Mouse (Mus musculus): Measurements from ENCODE around the gene Per2.
A peak's percentile ranks its signal among the peaks of the same experiment; 100 is the strongest.

Gene Per2

DNA sequence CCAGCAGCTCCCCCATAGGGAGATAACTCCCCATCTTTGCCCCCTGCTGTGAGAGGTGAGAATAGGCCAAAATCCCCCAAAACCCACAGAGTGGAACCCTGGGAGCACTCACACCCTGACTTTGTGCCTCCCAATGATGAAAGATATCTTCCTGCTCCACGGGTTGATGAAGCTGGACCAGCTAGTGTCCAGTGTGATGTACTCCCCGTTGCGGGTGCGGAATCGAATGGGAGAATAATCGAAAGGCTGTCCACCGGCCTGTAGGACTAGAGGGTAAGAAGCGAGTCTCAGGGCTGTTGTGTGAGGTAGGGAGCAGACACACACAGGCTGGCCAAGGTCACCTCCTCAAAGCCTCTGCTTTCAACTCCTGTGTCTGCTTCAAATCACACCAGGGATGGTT lies 24.2 kb downstream of the Per2 start:
- DNase-seq (ENCODE audit: low read depth, low spot score), result no peak

GRCm38 (mm10) chr1:91430761-91431160 lies 28.4 kb downstream of the Per2 start:
- no peak for DNase-seq (ENCODE audit: low read depth, low spot score)

- no peak for DNase-seq (ENCODE audit: low read depth, low spot score)
Observed at GRCm38 (mm10) chr1:91429212-91429611, 29.9 kb downstream of the Per2 start.

DNA sequence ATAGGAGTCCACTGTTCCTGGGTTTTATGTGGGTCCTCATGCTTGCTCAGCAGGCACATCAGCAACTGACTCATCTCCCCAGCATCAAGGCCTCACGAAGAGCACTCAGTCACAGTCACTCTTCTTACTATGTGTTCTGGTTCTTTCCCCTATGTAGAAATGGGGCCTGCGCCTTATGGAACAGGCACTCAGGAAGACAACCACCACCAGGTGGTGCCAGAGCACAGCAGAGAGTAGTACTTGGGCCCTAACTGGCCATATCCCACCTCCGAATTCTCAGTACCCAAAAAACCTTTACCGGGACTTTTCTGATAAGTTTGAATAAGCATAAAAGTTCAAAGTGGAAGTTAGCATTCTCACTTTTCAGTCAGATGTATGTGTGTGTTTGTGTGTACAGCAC lies 30.5 kb downstream of the Per2 start:
- DNase-seq (ENCODE audit: low read depth, low spot score), result peak; percentile 69

GRCm38 (mm10) chr1:91426397-91426796 lies 32.7 kb downstream of the Per2 start:
- DNase-seq (ENCODE audit: low read depth, low spot score), result no peak

DNA sequence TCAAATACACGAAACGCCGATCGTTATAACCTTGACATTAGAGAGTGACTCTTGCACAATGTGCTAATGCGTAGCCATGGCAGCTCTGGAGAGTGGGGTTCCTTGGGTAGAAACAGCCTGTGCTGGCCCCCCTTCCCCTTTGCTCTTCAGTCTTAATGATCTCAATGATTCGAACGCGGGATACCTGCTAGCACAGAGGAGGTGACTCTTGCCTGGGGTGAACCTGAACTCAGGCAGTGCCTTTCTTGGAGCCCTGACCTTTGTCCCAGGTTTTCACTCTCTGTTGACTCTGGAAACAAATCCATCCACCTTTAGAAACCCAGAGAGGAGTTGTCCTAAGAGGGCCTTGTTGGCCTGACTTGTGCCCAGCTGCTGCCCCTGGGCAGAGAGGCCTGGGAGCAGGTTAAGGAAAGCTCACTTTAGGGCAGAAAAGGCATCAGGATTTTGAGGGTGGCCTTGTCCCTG lies 38.5 kb downstream of the Per2 start:
- DNase-seq (ENCODE audit: low read depth, low spot score), result no peak

GRCm38 (mm10) chr1:91419862-91420600 lies 39.1 kb downstream of the Per2 start:
- DNase-seq (ENCODE audit: low read depth, low spot score), result no peak

DNA sequence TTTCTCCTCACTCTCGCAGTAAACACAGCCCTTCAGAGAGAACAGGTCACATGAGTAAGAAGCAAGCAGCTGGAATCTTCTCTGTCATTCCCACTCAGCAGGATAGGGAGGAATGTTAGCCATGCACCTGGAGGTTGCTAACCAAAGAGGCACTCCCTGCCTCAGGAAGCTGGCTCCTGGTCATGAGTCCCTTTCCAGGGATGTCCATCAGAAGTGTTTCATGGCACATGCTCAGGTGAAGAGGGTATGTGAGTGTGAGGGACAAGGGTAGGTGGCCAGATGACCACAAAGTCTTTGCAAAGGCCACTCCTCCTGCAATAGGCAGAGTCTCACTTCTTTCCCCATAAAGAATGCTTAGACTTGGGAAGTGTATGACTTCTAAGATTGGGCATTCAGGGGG lies 41.1 kb downstream of the Per2 start:
- DNase-seq (ENCODE audit: low read depth, low spot score), result no peak

DNA sequence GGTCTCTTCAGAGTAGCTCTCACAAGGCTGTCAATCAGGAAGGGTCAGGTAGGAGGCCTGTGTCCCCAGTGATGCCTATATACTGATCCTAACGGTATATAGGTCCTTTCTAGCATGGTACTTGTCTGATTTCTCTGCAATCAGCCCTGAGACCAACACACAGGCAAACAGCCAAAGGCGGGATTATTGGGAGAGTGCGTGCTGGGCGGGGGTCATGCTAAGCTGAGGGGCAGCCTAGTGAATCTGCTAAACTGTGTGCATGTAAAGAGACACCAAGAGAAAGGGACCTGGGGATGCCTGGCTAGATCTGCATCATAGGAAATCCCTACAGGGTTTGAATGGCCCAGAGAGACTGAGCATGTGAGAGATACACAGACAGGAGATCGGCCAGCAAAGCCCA lies 43.8 kb downstream of the Per2 start:
- DNase-seq (ENCODE audit: low read depth, low spot score), result no peak

DNA sequence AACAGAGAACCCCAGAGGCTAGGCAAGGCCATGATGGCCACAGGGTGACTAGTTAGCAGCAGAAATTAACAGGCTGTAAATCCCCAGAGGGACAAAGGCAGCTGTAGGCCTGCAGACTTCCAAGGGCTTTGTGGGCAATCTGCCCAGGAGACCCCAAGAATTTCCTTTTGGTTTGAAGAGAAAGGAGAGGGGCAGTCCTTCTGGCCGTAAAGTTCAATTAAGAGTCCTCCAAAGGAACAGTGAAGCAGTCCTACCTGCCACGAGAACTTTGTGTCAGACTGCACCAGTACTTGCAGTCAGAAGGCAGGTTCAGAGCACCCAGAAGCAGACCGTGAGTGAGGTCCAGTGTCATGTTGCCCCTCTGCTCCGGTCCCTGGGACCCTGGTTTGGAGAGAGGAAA lies 44.2 kb downstream of the Per2 start:
- DNase-seq (ENCODE audit: low read depth, low spot score), result no peak

DNA sequence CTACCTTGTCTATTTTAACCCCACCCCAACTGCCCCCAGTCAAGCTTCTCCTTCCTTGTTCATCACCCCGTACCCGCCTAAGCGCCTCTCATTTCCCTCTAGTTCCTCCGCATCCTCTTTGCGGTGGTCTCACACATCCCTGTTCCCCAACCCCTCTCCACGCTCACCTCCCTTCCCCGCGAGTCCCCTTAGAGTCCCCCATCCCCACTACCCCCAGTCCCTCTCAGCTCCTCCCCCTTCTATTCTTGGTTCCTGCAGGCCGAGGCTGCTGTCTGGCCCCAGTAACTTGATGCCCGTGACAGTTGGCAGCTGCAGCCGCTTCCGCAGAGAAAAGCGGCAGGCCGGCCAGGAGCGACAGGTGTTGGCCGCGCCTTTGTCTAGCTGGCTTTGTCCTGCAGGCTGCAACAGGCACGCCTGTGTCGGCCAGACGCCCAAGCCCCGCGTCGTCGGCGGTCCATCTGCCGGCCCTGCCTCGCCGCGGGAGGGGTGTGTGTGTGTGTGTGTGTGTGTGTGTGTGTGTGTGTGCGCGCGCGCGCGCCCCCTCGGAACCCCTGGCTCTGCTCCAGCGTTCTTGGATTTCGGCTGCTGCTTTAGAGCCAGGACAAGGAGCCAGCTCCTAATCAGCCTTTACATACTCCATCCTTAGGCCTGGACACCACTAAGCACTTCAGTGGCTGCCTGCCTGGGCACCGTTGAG lies 45.1 kb downstream of the Per2 start, which contains the start of gene Hes6:
Gene Hes6 (minus strand): TSS at position 141 of the 697 bp plus-strand sequence.
- peak; percentile 52 for DNase-seq (ENCODE audit: low read depth, low spot score)

- no peak for DNase-seq (ENCODE audit: low read depth, low spot score)
Observed at GRCm38 (mm10) chr1:91413536-91413897, 45.6 kb downstream of the Per2 start.

DNA sequence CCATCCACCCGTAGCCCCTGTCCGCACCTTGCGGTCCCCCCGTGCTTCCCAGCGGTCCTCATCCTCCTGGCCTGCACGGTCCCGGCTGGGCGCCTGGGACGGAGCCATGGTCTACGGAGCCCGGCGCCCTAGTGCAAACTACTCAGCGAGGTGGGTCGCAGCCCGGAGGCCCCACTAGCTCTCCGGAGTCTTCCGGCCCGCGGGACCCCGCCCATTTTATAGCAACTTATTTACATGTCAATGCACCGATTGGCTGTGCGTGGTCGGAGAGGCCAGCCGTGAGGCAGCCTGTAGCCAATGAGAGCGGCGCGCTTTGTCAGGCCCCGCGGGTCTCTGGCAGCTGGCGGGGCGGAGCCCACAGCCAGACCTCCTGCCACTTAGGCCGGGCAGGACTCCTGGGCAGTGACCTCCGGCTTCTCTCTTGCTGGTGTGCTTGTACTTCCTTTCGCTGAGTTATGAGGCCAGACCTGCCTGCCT lies 46.1 kb downstream of the Per2 start:
- peak; percentile 95 for DNase-seq (ENCODE audit: low read depth, low spot score)

DNA sequence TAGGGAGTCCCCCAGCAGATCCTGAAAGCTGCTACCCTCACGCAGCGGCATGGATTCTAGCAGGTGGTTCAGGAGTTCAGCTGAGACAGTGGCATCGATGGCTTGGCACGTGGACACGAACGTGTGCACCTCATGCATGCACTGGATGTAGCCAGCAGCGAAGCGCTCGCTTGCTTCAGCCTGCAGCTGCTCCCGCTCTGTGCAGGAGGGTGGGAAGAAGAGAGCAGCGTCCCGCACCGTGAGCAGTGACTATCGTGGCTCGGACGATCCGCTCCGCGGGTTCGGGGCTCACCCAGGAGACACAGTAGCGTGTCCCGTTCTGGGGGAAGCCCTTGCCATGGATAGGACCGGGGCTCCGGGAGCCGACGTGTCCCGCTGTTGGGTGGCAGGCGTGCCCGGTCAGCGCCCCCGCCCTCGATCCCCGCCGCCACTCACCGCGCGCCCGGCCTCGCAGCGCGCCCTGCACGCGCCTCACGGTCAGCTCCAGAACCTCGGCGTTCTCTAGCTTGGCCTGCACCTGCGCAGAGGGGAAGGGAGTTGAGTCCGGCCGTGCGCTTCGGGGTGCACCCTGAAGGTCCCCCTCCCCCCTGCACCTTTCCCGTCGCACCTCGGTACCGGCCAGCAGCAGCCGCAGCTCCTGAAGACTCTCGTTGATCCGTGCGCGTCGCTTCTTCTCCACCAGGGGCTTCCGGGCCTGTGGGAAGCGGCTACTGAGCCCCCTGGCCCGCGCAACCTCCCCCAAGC lies 46.7 kb downstream of the Per2 start:
- DNase-seq (ENCODE audit: low read depth, low spot score), result no peak

DNA sequence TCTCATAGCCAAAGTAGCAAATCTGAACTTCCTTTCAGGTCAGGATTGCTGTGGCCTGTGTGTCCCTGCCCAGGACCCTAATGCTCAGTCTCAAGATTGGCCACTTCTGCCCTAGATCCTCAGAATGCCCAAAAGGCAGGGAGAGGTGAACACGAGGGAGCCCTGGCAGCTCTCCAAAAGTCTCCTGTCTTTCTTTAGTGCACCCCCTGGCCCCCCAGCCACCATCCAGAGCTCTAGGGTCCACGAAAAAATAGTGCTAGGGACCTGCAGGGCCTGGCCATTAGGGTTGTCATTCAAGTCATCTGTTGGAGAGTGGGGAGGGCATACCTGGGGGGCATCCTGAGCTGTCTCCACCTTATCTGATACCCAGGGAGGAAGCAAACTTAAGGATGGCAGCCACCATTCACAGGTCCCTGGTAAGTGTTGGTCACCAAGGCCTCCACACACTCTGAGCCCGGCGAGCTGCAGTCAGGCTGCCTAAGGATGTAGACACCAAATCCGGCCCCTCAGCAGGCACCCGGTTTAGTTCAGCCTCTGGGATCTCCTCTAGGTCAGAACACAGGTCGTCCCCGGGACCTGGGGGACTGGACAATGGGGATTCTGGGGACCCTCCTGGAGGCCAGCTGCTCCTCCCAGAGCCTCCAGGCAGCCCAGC lies 47.4 kb downstream of the Per2 start:
- DNase-seq (ENCODE audit: low read depth, low spot score), result peak; percentile 11

GRCm38 (mm10) chr1:91407819-91408218 lies 51.3 kb downstream of the Per2 start:
- no peak for DNase-seq (ENCODE audit: low read depth, low spot score)

- no peak for DNase-seq (ENCODE audit: low read depth, low spot score)
Observed at GRCm38 (mm10) chr1:91405406-91406169, 53.5 kb downstream of the Per2 start.

GRCm38 (mm10) chr1:91404976-91405375 lies 54.1 kb downstream of the Per2 start:
- DNase-seq (ENCODE audit: low read depth, low spot score), result no peak

DNA sequence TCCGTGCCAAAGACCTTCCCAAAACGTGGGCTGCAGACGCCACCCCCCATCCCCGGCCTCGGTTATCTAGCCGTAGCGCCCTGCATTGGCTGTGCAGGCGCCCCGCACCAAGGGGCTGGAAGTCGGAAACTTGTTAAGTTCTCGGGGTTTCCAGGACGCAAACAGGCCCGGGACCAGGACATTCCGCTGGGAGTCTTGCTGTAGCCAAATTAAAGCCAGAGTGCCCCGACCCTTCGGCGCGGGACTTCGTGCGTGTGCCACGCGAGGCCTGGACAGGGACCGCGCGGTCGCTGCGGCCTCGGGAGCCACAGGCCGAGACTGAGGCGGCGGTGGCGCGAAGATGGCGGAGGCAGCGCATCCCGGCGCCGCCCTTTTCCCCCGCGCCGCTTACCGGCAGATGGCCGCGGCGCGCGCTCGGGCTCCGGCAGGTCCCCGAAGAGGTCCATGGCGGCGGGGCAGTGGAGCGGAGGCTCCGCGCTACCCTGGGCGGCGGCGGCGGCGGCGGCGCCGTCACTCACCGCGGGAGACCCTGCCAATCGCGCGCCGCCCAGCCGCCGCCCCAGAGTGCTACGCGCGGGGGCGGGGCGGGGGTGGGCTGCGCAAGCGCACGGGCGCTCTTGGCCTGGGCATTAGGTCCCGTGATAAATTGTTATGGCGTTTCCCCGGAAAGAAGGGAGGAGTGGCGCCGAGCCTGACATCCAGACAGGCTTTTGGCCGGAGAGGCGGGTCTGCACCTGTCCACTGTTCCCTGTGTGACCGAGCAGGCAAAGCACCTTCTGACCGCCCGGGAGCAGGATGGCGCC lies 60.7 kb downstream of the Per2 start, which contains the start of gene Ilkap:
Gene Ilkap (minus strand): TSS at position 556 of the 803 bp plus-strand sequence.
- peak; percentile 93 for DNase-seq (ENCODE audit: low read depth, low spot score)

DNA sequence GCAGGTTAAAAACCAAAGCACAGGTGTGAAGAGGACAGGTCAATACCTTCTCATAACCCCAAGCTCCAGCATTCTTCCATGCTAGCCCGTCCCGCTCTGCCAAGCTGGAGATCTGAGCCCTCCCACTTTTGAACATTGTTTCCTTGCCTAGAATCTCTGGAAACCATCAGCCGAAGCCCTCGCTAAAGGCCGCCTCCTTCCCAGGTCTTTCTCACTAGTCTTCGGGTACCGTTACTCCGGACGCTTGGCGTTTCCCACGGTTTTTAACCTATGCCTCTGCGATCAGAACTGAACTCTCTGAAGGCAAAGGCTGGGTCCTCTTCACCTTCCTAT lies 61.2 kb downstream of the Per2 start:
- DNase-seq (ENCODE audit: low read depth, low spot score), result no peak

Data from CD4-positive helper T cell, adult 2 months (primary cell).